Mouse (Mus musculus): ENCODE measurements around the gene Gm21936. TPM values are rescaled to one million over a fixed set of nuclear protein-coding genes. Genes with fewer than 3 reads are reported as not detected.
"Not testable (repeated sequence)": the region's sequence is repeated elsewhere in the genome, so short reads cannot be mapped to it uniquely, and the experiment has no call there.

Gene Gm21936
- total RNA-seq (2014; fragmentation: Nextera tagmentation) (not detected in 2 replicates), total RNA-seq (2017) (not detected in 2 replicates)

DNA sequence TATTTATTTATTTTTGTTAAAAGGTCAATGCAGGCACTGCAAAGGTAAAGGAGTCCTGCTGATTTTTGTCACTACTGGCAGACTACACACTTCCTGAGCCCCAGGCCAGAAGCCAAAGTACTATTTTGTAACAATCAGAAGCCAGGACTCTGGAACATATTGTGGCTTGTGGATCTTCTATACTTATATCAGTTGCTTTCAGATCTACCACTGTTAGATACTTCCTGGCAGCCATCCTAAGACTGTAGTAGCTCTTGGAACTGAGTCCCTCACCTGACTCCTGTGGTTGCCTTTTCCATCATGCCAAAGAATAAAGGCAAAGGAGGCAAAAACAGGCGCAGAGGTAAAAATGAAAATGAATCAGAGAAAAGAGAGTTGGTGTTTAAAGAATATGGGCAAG is at the start of gene Gm21936:
Gene Gm21936 (plus strand): TSS at position 301 of the 400 bp plus-strand sequence.
- not testable (repeated sequence) for ATAC-seq (replicated peaks; ENCODE audit: poor library complexity, severe bottlenecking)

DNA sequence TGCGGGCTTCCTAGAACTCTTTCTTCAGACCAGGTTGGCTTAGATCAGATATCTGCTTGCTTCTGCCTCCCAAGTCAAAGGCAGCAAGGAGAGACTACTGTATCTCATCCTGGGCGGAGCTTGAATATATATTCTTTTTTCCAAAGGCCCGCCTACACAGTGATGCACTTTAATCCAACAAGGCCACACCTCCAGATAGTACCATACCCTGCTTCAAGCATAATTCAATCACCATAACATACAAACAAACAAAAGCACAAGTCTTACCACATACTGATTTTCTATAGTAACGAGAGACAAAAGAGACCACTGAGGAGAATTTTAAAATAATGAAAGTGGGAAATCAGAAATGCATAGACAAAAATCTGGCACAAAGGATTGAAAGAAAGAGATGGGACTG is 19.7 kb upstream of the Gm21936 start, which contains the start of gene Gm21319:
Gene Gm21319 (minus strand): TSS at position 101 of the 400 bp plus-strand sequence.
- not testable (repeated sequence) for ATAC-seq (replicated peaks; ENCODE audit: poor library complexity, severe bottlenecking)

DNA sequence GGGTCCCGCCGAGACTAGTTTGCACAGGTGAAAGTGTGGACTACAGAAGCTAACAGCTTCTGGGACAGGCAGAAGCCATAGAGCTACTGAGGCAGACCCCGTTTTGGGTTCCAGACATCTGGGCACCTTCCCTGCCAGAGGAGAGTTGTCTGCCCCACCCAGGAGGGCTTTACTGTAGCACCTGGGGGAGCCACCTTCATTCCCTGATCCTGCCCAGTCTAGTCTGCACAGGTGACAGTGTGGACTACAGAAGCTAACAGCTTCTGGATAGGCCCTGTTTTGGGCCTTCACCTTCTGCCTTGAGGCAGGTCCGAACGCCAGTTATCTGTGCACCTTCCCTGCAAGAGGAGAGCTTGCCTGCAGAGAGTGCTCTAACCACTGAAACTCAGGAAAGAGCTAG is 2.7 kb downstream of the Gm21936 start:
- ATAC-seq (replicated peaks; ENCODE audit: poor library complexity, severe bottlenecking) = not testable (repeated sequence)

DNA sequence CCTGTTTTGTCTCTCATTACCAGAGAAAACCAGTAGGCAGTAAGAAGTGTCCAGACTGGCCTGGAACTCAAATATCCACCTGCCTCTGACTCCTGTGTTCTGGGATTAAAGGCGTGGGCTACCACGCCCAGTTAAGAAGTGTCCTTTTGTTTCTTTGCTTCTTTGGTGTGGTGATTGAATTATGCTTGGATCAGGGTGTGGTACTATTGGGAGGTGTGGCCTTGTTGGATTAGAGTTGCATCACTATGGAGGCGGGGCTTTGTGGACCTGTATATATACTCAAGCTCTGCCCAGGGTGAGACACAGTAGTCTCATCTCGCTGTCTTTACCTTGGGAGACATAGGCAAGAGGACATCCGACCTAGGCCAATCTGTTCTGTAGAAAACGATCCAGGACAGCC is 21.0 kb downstream of the Gm21936 start, which contains the start of gene BB287469:
Gene BB287469 (plus strand): TSS at position 301 of the 400 bp plus-strand sequence.
- ATAC-seq (replicated peaks; ENCODE audit: poor library complexity, severe bottlenecking) = not testable (repeated sequence)

DNA sequence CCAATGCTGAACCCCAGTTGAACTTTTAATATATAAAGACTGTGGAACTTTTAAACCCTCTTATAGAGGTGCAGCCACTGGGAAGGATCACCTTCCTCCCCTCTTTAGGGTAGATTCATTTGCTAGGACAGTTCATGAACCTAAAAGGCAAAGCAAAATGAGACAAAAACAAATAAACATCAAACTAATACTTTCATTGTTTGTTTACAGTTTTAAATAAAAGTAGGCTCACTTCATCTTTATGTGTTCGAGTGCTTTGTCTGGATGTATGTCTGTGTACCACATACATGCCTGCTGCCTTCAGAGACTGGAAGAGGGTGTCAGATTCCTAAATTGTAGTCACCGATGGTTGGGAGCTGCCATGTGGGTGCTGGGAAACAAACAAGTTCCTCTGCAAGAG is 46.9 kb downstream of the Gm21936 start, which contains the start of gene Gm2001:
Gene Gm2001 (minus strand): TSS at position 101 of the 400 bp plus-strand sequence.
- not testable (repeated sequence) for ATAC-seq (replicated peaks; ENCODE audit: poor library complexity, severe bottlenecking)

Other genes starting within 250 kb of the Gm21936 start
- gene Oog1, start 192.8 kb upstream of the Gm21936 start, total RNA-seq (2014; fragmentation: Nextera tagmentation) = not detected in 2 replicates
- gene Oog1, start 192.8 kb upstream of the Gm21936 start, total RNA-seq (2017) = not detected in 2 replicates
- not detected in 2 replicates for gene Gm4027, start 176.6 kb upstream of the Gm21936 start, total RNA-seq (2014; fragmentation: Nextera tagmentation)
- not detected in 2 replicates for gene Gm4027, start 176.6 kb upstream of the Gm21936 start, total RNA-seq (2017)
- not detected in 2 replicates for gene Gm16381, start 150.9 kb upstream of the Gm21936 start, total RNA-seq (2014; fragmentation: Nextera tagmentation)
- gene Gm16381, start 150.9 kb upstream of the Gm21936 start, total RNA-seq (2017) = not detected in 2 replicates
- not detected in 2 replicates for gene Gm21319, start 19.8 kb upstream of the Gm21936 start, total RNA-seq (2014; fragmentation: Nextera tagmentation)
- not detected in 2 replicates for gene Gm21319, start 19.8 kb upstream of the Gm21936 start, total RNA-seq (2017)
- gene BB287469, start 21.1 kb downstream of the Gm21936 start, total RNA-seq (2014; fragmentation: Nextera tagmentation) = not detected in 2 replicates
- gene BB287469, start 21.1 kb downstream of the Gm21936 start, total RNA-seq (2017) = not detected in 2 replicates
- gene Gm2001, start 46.8 kb downstream of the Gm21936 start, total RNA-seq (2014; fragmentation: Nextera tagmentation) = not detected in 2 replicates
- not detected in 2 replicates for gene Gm2001, start 46.8 kb downstream of the Gm21936 start, total RNA-seq (2017)
- not detected in 2 replicates for gene Gm2016, start 78.6 kb downstream of the Gm21936 start, total RNA-seq (2014; fragmentation: Nextera tagmentation)
- not detected in 2 replicates for gene Gm2016, start 78.6 kb downstream of the Gm21936 start, total RNA-seq (2017)
- gene Gm2022, start 99.9 kb downstream of the Gm21936 start, total RNA-seq (2014; fragmentation: Nextera tagmentation) = not detected in 2 replicates
- gene Gm2022, start 99.9 kb downstream of the Gm21936 start, total RNA-seq (2017) = not detected in 2 replicates
- gene Gm2035, start 124.3 kb downstream of the Gm21936 start, total RNA-seq (2014; fragmentation: Nextera tagmentation) = not detected in 2 replicates
- not detected in 2 replicates for gene Gm2035, start 124.3 kb downstream of the Gm21936 start, total RNA-seq (2017)
- not detected in 2 replicates for gene Gm2042, start 158.6 kb downstream of the Gm21936 start, total RNA-seq (2014; fragmentation: Nextera tagmentation)
- gene Gm2042, start 158.6 kb downstream of the Gm21936 start, total RNA-seq (2017) = not detected in 2 replicates
- gene Gm2075, start 216.3 kb downstream of the Gm21936 start, total RNA-seq (2014; fragmentation: Nextera tagmentation) = not detected in 2 replicates
- gene Gm2075, start 216.3 kb downstream of the Gm21936 start, total RNA-seq (2017) = not detected in 2 replicates
- gene Gm6803, start 223.3 kb downstream of the Gm21936 start, total RNA-seq (2014; fragmentation: Nextera tagmentation) = not detected in 2 replicates
- gene Gm6803, start 223.3 kb downstream of the Gm21936 start, total RNA-seq (2017) = not detected in 2 replicates
- gene Gm2056, start 231.5 kb downstream of the Gm21936 start, total RNA-seq (2014; fragmentation: Nextera tagmentation) = not detected in 2 replicates
- not detected in 2 replicates for gene Gm2056, start 231.5 kb downstream of the Gm21936 start, total RNA-seq (2017)

All from granulocyte monocyte progenitor cell, adult 5-6 weeks (primary cell).